In the genomic region with DNA sequence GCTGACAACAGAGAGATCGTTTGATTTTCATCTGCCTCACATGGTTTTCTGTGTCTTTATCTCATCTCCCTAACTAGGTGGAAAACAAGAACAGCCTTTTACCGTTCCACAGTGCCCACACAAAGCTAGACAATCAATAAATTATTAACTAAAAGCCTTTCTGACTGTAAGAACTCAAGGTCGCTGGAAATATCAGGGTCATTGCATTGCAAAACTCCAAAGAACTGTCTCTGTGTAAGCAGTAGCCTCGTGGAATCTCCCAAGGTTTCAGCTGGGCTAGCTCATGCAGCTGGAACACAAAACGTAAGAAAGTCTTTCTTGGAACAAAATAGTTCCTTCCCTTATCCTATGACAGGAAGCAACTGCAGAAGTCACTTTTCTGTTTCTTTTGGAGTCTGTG, we compare ENCODE assay signal across 12 mouse cellular contexts.
A peak's percentile ranks its signal among the peaks of the same experiment; 100 is the strongest.
DNase-seq lines count a peak whose midpoint lies in the region; ATAC-seq and TF ChIP-seq lines count a peak whose summit lies in the region.
"Had no signal": no experiment of that assay in that cellular context is flagged by ENCODE, and none has a peak within 500 bp of the region (broad histone marks: within the 10 kb centered on the region; RNA-seq: fewer than 3 reads in every experiment).

No protein-coding gene starts in this region.

- no peak overlapping the region for H3K27ac ChIP-seq in CH12.LX (ENCODE audit: insufficient read depth, low read depth)
- peak overlapping the region; percentile 79 for H3K27ac ChIP-seq in intestine, embryonic 15.5 days
- no peak overlapping the region for H3K27ac ChIP-seq in forebrain, embryonic 16.5 days (ENCODE audit: low read length)
- H3K27ac ChIP-seq in hindbrain, embryonic 16.5 days (ENCODE audit: low read depth, low read length) = no peak overlapping the region
- H3K27ac ChIP-seq: forebrain, embryonic 12.5 days; heart, adult 2 months; left cerebral cortex, adult 2 months; macrophage had no signal

- POLR2A ChIA-PET in Patski (lab: Charles Lee) = interaction anchor here (1.0 to 1.6 kb wide), 2 partner anchors 55 to 686 kb away, joined by 3 to 4 read pairs; a partner anchor contains a TSS

- no peak for TF ChIP-seq RAD21 in CH12.LX (IDR thresholded peaks at IDR 0.05; ENCODE audit: low read depth, low read length)

- peak; percentile 8 for ATAC-seq in Patski
- ATAC-seq in intestine, embryonic 15.5 days = peak; percentile 83
- ATAC-seq in forebrain, embryonic 16.5 days = no peak
- ATAC-seq in hindbrain, embryonic 16.5 days = no peak

- no peak overlapping the region for H3K4me2 ChIP-seq in CH12.LX (ENCODE audit: insufficient read depth, low read depth, poor library complexity, severe bottlenecking)
- no peak overlapping the region for H3K4me2 ChIP-seq in intestine, embryonic 15.5 days (replicated peaks)
- no peak overlapping the region for H3K4me2 ChIP-seq in forebrain, embryonic 16.5 days (ENCODE audit: low read length)
- H3K4me2 ChIP-seq in hindbrain, embryonic 16.5 days (ENCODE audit: low read length) = no peak overlapping the region
- H3K4me2 ChIP-seq: forebrain, embryonic 12.5 days had no signal

- no peaks in the 10 kb centered on the region for H3K36me3 ChIP-seq in CH12.LX (replicated peaks in 1 of 2; ENCODE audit: control insufficient read depth in 1 of 2, insufficient read depth in 1 of 2, low read length in 1 of 2)
- no peaks in the 10 kb centered on the region for H3K36me3 ChIP-seq in intestine, embryonic 15.5 days
- no peaks in the 10 kb centered on the region for H3K36me3 ChIP-seq in forebrain, embryonic 16.5 days (ENCODE audit: control insufficient read depth, insufficient read depth)
- no peaks in the 10 kb centered on the region for H3K36me3 ChIP-seq in hindbrain, embryonic 16.5 days (ENCODE audit: control insufficient read depth, insufficient read depth, low read length)
- H3K36me3 ChIP-seq: forebrain, embryonic 12.5 days; G1E had no signal

- no peak for TF ChIP-seq POLR2A in CH12.LX (IDR thresholded peaks at IDR 0.05; ENCODE audit: low read depth, low read length)

- peaks cover 7 to 59% of the 10 kb centered on the region in 2 experiments; a peak in 3 of 4 replicates for H3K4me1 ChIP-seq in CH12.LX (ENCODE audit: control insufficient read depth in 1 of 2, insufficient read depth in 2 of 2)
- peaks cover 30% of the 10 kb centered on the region for H3K4me1 ChIP-seq in intestine, embryonic 15.5 days (replicated peaks)
- H3K4me1 ChIP-seq in forebrain, embryonic 16.5 days (replicated peaks; ENCODE audit: control insufficient read depth, insufficient read depth, low read length) = peaks cover 7% of the 10 kb centered on the region
- H3K4me1 ChIP-seq in hindbrain, embryonic 16.5 days (ENCODE audit: control insufficient read depth, insufficient read depth, low read depth, low read length) = peaks cover 7% of the 10 kb centered on the region

- H3K9ac ChIP-seq in CH12.LX (ENCODE audit: insufficient read depth, low read depth) = no peak overlapping the region; the same call in 1 of the 2 replicates
- H3K9ac ChIP-seq in intestine, embryonic 15.5 days = no peak overlapping the region
- no peak overlapping the region for H3K9ac ChIP-seq in forebrain, embryonic 16.5 days (replicated peaks; ENCODE audit: low read depth, low read length)
- H3K9ac ChIP-seq in hindbrain, embryonic 16.5 days (ENCODE audit: low read depth, low read length) = no peak overlapping the region
- H3K9ac ChIP-seq: forebrain, embryonic 12.5 days had no signal

- no peaks in the 10 kb centered on the region for H3K9me3 ChIP-seq in CH12.LX (replicated peaks; ENCODE audit: low read length)
- H3K9me3 ChIP-seq in intestine, embryonic 15.5 days = no peaks in the 10 kb centered on the region
- no peaks in the 10 kb centered on the region for H3K9me3 ChIP-seq in forebrain, embryonic 16.5 days (ENCODE audit: control insufficient read depth, low read length)
- no peaks in the 10 kb centered on the region for H3K9me3 ChIP-seq in hindbrain, embryonic 16.5 days (ENCODE audit: control insufficient read depth, low read length)
- H3K9me3 ChIP-seq: forebrain, embryonic 12.5 days; G1E had no signal

- in situ Hi-C loops in CH12.LX (cut with MboI; ENCODE audit: low pct_ligation_motif_present, low pct_unique_long_range_greater_than_20kb, low sequenced_read_pairs) (loop anchor here (25.0 kb wide), 1 partner anchor 726 kb away; no protein-coding TSS in a partner anchor), Patski (cut with MboI; ENCODE audit: low pct_unique_long_range_greater_than_20kb) (loop anchor here (10.0 kb wide), 1 partner anchor 173 kb away; no protein-coding TSS in a partner anchor)

- CTCF ChIA-PET in Patski (lab: Charles Lee) = interaction anchor here (0.6 to 1.6 kb wide), 3 partner anchors 57 to 660 kb away, joined by 3 read pairs; no protein-coding TSS in a partner anchor

- TF ChIP-seq EP300 in CH12.LX (IDR thresholded peaks at IDR 0.05; ENCODE audit: low read length) = no peak

- no peak for TF ChIP-seq CTCF in CH12.LX (conservative IDR thresholded peaks at IDR 0.05 in 1 of 2, IDR thresholded peaks at IDR 0.05 in 1 of 2; ENCODE audit: low read depth in 2 of 2, low read length in 2 of 2)
- no peak for TF ChIP-seq CTCF in Patski (IDR thresholded peaks at IDR 0.05)

- 11% methylated on average over 5 of the region's 5 CpGs for WGBS in intestine, embryonic 15.5 days
- WGBS in forebrain, embryonic 16.5 days = 37% methylated on average over 5 of the region's 5 CpGs
- 27% methylated on average over 5 of the region's 5 CpGs for WGBS in hindbrain, embryonic 16.5 days

- H3K27me3 ChIP-seq in CH12.LX (replicated peaks) (no peaks in the 10 kb centered on the region), Patski (no peaks in the 10 kb centered on the region)
- no peaks in the 10 kb centered on the region for H3K27me3 ChIP-seq in intestine, embryonic 15.5 days (replicated peaks)
- no peaks in the 10 kb centered on the region for H3K27me3 ChIP-seq in forebrain, embryonic 16.5 days (replicated peaks; ENCODE audit: control insufficient read depth, insufficient read depth, low read length)
- no peaks in the 10 kb centered on the region for H3K27me3 ChIP-seq in hindbrain, embryonic 16.5 days (replicated peaks; ENCODE audit: control insufficient read depth, insufficient read depth, low read length)
- H3K27me3 ChIP-seq: forebrain, embryonic 12.5 days had no signal

- dilution Hi-C loops in CH12.LX (cut with MboI; ENCODE audit: extremely low pct_ligation_motif_present, extremely low pct_unique_long_range_greater_than_20kb, low sequenced_read_pairs) = no loop called here

- H3K79me2 ChIP-seq in CH12.LX (replicated peaks; ENCODE audit: control insufficient read depth, extremely low read depth, insufficient read depth, poor library complexity, severe bottlenecking) = no peaks in the 10 kb centered on the region

- no peak for DNase-seq in CH12.LX (ENCODE audit: extremely low read depth)
- peak; percentile 70 for DNase-seq in Patski (ENCODE audit: low read depth, low spot score)
- DNase-seq in kidney, postnatal 4 days = peak; percentile 30 to 63
- DNase-seq in c-Kit-positive CD71-positive TER-119-positive erythroid progenitor cells, embryonic 14.5 days (ENCODE audit: low spot score) = no peak

- H3K4me3 ChIP-seq in CH12.LX (replicated peaks in 1 of 3; ENCODE audit: low read depth in 2 of 3, low read length in 2 of 3, poor library complexity in 1 of 3) = no peak overlapping the region
- H3K4me3 ChIP-seq in intestine, embryonic 15.5 days (replicated peaks) = no peak overlapping the region
- no peak overlapping the region for H3K4me3 ChIP-seq in forebrain, embryonic 16.5 days (replicated peaks; ENCODE audit: low read length)
- no peak overlapping the region for H3K4me3 ChIP-seq in hindbrain, embryonic 16.5 days (ENCODE audit: low read length)
- H3K4me3 ChIP-seq: forebrain, embryonic 12.5 days; heart, adult 2 months; left cerebral cortex, adult 2 months had no signal

TF ChIP-seq in CH12.LX, 34 proteins besides CTCF, POLR2A, EP300 and RAD21:
- 0 out of 2 replicates have a peak, but pooled peaks have one; percentile 14 for TF ChIP-seq MEF2A (IDR thresholded peaks at IDR 0.05; ENCODE audit: borderline replicate concordance, low read depth, low read length)
- TF ChIP-seq MAX (IDR thresholded peaks at IDR 0.05; ENCODE audit: low read length) = no peak
- no peak for TF ChIP-seq SMC3 (IDR thresholded peaks at IDR 0.05; ENCODE audit: low read depth, low read length)
TF ChIP-seq in CH12.LX: peak in this region for 1.

Comparison
In these comparisons a context has a peak if more than half of its experiments do, and no peak if none do; other contexts are left out.
1. DNase-seq: peak in Patski (single experiment) and kidney, postnatal 4 days (2 of 2); none in CH12.LX (single experiment) and c-Kit-positive CD71-positive TER-119-positive erythroid progenitor cells, embryonic 14.5 days (single experiment).
2. ATAC-seq: peak in Patski (single experiment) and intestine, embryonic 15.5 days (single experiment); none in forebrain, embryonic 16.5 days (single experiment) and hindbrain, embryonic 16.5 days (single experiment).